8 mouse cellular contexts compared by ENCODE assay signal in the genomic region with DNA sequence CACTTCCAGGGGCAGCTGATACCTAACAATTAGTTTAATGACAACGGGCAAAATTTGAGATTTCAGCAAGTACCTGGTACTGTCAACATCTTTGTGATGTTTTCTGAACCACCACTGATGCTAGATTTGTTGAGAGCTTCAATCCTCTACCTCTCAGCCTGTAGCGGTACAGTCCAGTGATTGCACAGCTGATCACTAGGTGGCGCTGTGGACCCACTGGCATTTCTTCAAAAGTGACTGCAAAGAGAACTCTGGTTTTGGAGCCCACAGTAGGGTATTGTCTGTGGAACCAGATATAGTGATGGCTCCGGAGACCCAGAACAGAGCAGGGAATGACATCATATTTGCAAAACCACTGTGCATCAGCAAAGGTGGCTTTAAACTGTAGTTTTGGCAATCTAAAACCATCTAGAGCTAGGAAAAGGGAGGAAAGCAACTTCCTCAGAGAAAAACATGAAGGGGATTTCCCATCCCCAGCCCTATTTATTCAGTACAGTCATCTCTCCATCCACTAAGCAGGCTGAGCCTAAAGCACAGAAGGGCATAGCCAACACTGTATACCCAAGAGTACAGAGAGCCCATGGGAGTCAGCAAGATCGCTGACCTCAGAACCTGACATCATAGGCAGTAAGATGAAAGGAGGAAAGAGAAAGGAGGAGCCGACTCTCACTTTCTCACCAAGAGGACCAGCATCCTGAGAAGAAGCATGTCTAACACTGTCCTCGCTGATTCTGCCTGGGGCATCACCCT.
A peak's percentile ranks its signal among the peaks of the same experiment; 100 is the strongest.
DNase-seq lines count a peak whose midpoint lies in the region; ATAC-seq and TF ChIP-seq lines count a peak whose summit lies in the region.

No protein-coding gene starts in this region.

- TF ChIP-seq CTCF in heart, adult 2 months (IDR thresholded peaks at IDR 0.05) = peak; percentile 67

- TF ChIP-seq POLR2A in heart, adult 2 months (IDR thresholded peaks at IDR 0.05; ENCODE audit: insufficient read depth, low read depth, low read length) = no peak
- no peak for TF ChIP-seq POLR2A in myocyte (IDR thresholded peaks at IDR 0.05; ENCODE audit: insufficient read length, low read depth)

- peak; percentile 23 to 44 for DNase-seq in heart, adult 2 months
- DNase-seq in WW6 (ENCODE audit: low read depth, low spot score) = peak; percentile 40
- DNase-seq in embryo, embryonic 10.5 days (ENCODE audit: low spot score) = peak; percentile 63
- DNase-seq in left cerebral cortex, postnatal 25 days (ENCODE audit: low spot score in 2 of 2) = peak; percentile 33 to 71
- peak; percentile 76 for DNase-seq in testis, postnatal 10 days (ENCODE audit: low spot score)

- no peak; the same call in 1 of the 2 replicates for ATAC-seq in heart, embryonic 12.5 days (ENCODE audit: insufficient number of reproducible peaks, low FRiP score)
- 0 out of 2 replicates have a peak, but pooled peaks have one; percentile 24 for ATAC-seq in hindbrain, embryonic 13.5 days (ENCODE audit: low FRiP score)

- no peaks in the 10 kb centered on the region for H3K36me3 ChIP-seq in heart, adult 2 months (ENCODE audit: control insufficient read depth, insufficient read depth, low read length)
- no peaks in the 10 kb centered on the region for H3K36me3 ChIP-seq in heart, embryonic 12.5 days
- no peaks in the 10 kb centered on the region for H3K36me3 ChIP-seq in hindbrain, embryonic 13.5 days
- H3K36me3 ChIP-seq in myocyte (ENCODE audit: control insufficient read depth, insufficient read depth) = no peaks in the 10 kb centered on the region

- H3K27me3 ChIP-seq in heart, adult 2 months (ENCODE audit: control insufficient read depth, insufficient read depth, low read length) = no peaks in the 10 kb centered on the region; the same call in 1 of the 2 replicates
- H3K27me3 ChIP-seq in heart, embryonic 12.5 days (replicated peaks) = no peaks in the 10 kb centered on the region
- H3K27me3 ChIP-seq in hindbrain, embryonic 13.5 days = no peaks in the 10 kb centered on the region
- no peaks in the 10 kb centered on the region for H3K27me3 ChIP-seq in myocyte (ENCODE audit: control insufficient read depth, insufficient read depth, insufficient read length)

- intact Hi-C loops in heart, adult 2 months (cut with DNase I) = no loop called here
- intact Hi-C loops in left cerebral cortex, postnatal 25 days (cut with DNase I) = no loop called here

- H3K27ac ChIP-seq in heart, adult 2 months = no peak overlapping the region
- no peak overlapping the region for H3K27ac ChIP-seq in heart, embryonic 12.5 days (ENCODE audit: poor library complexity, severe bottlenecking)
- no peak overlapping the region for H3K27ac ChIP-seq in hindbrain, embryonic 13.5 days

- H3ac ChIP-seq in myocyte (ENCODE audit: control insufficient read depth, insufficient read length) = no peak overlapping the region

- no peak for TF ChIP-seq EP300 in heart, adult 2 months (IDR thresholded peaks at IDR 0.05; ENCODE audit: insufficient read depth, low read depth, low read length)

- 33% methylated on average over 7 of the region's 7 CpGs for WGBS in heart, adult 2 months
- WGBS in heart, embryonic 12.5 days = 34% methylated on average over 7 of the region's 7 CpGs
- 46% methylated on average over 7 of the region's 7 CpGs for WGBS in hindbrain, embryonic 13.5 days

- H3K79me2 ChIP-seq in heart, adult 2 months (replicated peaks; ENCODE audit: control insufficient read depth, insufficient read depth, low read length) = no peaks in the 10 kb centered on the region
- H3K79me2 ChIP-seq in myocyte (ENCODE audit: control insufficient read depth, insufficient read depth) = no peaks in the 10 kb centered on the region

- no peaks in the 10 kb centered on the region for H3K4me1 ChIP-seq in heart, adult 2 months (ENCODE audit: control insufficient read depth, insufficient read depth, low read length)
- no peaks in the 10 kb centered on the region for H3K4me1 ChIP-seq in heart, embryonic 12.5 days (replicated peaks)
- H3K4me1 ChIP-seq in hindbrain, embryonic 13.5 days (replicated peaks) = no peaks in the 10 kb centered on the region

- H3K9ac ChIP-seq in heart, adult 2 months (ENCODE audit: low read depth, low read length) = no peak overlapping the region
- no peak overlapping the region for H3K9ac ChIP-seq in heart, embryonic 12.5 days
- H3K9ac ChIP-seq in hindbrain, embryonic 13.5 days = no peak overlapping the region

- no peak overlapping the region for H3K4me2 ChIP-seq in heart, embryonic 12.5 days
- no peak overlapping the region for H3K4me2 ChIP-seq in hindbrain, embryonic 13.5 days
- H3K4me2 ChIP-seq in myocyte (ENCODE audit: low read depth) = peak overlapping the region; percentile 7

- H3K9me3 ChIP-seq in heart, embryonic 12.5 days (replicated peaks) = no peaks in the 10 kb centered on the region
- no peaks in the 10 kb centered on the region for H3K9me3 ChIP-seq in hindbrain, embryonic 13.5 days

- H3K4me3 ChIP-seq in heart, adult 2 months = no peak overlapping the region
- H3K4me3 ChIP-seq in heart, embryonic 12.5 days = no peak overlapping the region
- H3K4me3 ChIP-seq in hindbrain, embryonic 13.5 days = no peak overlapping the region
- no peak overlapping the region for H3K4me3 ChIP-seq in myocyte

TF ChIP-seq in myocyte, 11 proteins besides CTCF, POLR2A, EP300 and RAD21:
- no peak for TF ChIP-seq TCF12 (IDR thresholded peaks at IDR 0.05; ENCODE audit: insufficient read depth, poor library complexity, severe bottlenecking)
- no peak for TF ChIP-seq REST (IDR thresholded peaks at IDR 0.05; ENCODE audit: insufficient read depth, insufficient read length)
